Mouse (Mus musculus) cerebellum, adult 2 months (tissue): ENCODE data around the gene Lmx1b. TPM values are rescaled to one million over a fixed set of nuclear protein-coding genes. Genes with fewer than 3 reads are reported as not detected.

Experiments
- DNase-seq, 2 experiments: peaks; one replicate each; pipeline ENCODE4 v3.0.0; 2021
- H3K27ac ChIP-seq: fragments of 200-500 bp; 2 replicates; pipeline ENCODE4 v1.5.1; 2012; ENCODE audit warnings: low read length, control low read depth, inconsistent platforms; ENCODE audit not compliant: insufficient read depth
- H3K27me3 ChIP-seq: fragments of 200-500 bp; 2 replicates; pipeline ENCODE4 v1.6.1; 2012; ENCODE audit warnings: inconsistent platforms, mild to moderate bottlenecking, low read length, moderate library complexity; ENCODE audit not compliant: control insufficient read depth, insufficient read depth
- H3K4me1 ChIP-seq: fragments of 200-500 bp; 2 replicates; pipeline ENCODE4 v1.6.1; 2011; ENCODE audit warnings: low read length; ENCODE audit not compliant: control insufficient read depth, insufficient read depth
- H3K4me3 ChIP-seq: fragments of 200-500 bp; replicated peaks from 2 replicates; pipeline ENCODE3; 2011; ENCODE audit warnings: mild to moderate bottlenecking, low read depth, low read length, control low read depth; ENCODE audit not compliant: insufficient read depth
- CTCF ChIP-seq: fragments of 200-500 bp; IDR thresholded peaks from 2 replicates; pipeline ENCODE4 v1.5.1; 2011; ENCODE audit warnings: low read depth, mild to moderate bottlenecking, control low read depth, low read length, moderate library complexity, borderline replicate concordance; ENCODE audit not compliant: insufficient read depth
- POLR2A ChIP-seq: fragments of 200-500 bp; IDR thresholded peaks from 2 replicates; pipeline ENCODE4 v1.6.1; 2011; ENCODE audit warnings: low read length, control low read depth, borderline replicate concordance; ENCODE audit not compliant: insufficient read depth
- WGBS: fragments of 180-500 bp; shearing (Covaris S2); methylation state at CpG from one replicate; pipeline ENCODE4 v1.1.7; 2018; 5-methylcytosine and 5-hydroxymethylcytosine counted together
- polyA plus RNA-seq: library from polyadenylated mRNA; depleted of rRNA; stranded (reverse); fragments of >200 nt; gene quantifications from 2 replicates; pipeline ENCODE4 v1.2.3, GENCODE M21; 2012

The Lmx1b gene
- polyA plus RNA-seq, 1 experiment: 0.84 TPM

GRCm38 (mm10) chr2:33615843-33616344 lies 24.4 kb downstream of the Lmx1b start:
- Histone ChIP-seq H3K27me3 (no peaks in the 10 kb centered on the region), H3K4me1 (0 out of 2 replicates have a peak, but pooled peaks cover 3% of the 10 kb centered on the region), H3K27ac (no peak overlapping the region), H3K4me3 (peak overlapping the region; percentile 50)
- WGBS: 15% methylated on average over 17 of the region's 17 CpGs
- peak; percentile 18 to 46 for DNase-seq
- TF ChIP-seq CTCF: no peak
- TF ChIP-seq POLR2A: no peak

- H3K27ac ChIP-seq: no peak overlapping the region
- WGBS: 30% methylated on average over 18 of the region's 18 CpGs
- DNase-seq: no peak
- H3K4me3 ChIP-seq: no peak overlapping the region
- TF ChIP-seq CTCF: no peak
- no peak for TF ChIP-seq POLR2A
- H3K4me1 ChIP-seq: no peaks in the 10 kb centered on the region
- H3K27me3 ChIP-seq: no peaks in the 10 kb centered on the region; the same call in 1 of the 2 replicates
These were observed 34.6 kb downstream of the Lmx1b start for GRCm38 (mm10) chr2:33605487-33606256.

- no peak overlapping the region for H3K4me3 ChIP-seq
- 48% methylated on average over 7 of the region's 7 CpGs for WGBS
- TF ChIP-seq POLR2A: no peak
- TF ChIP-seq CTCF: no peak
- DNase-seq: no peak
- H3K4me1 ChIP-seq: no peaks in the 10 kb centered on the region
- H3K27me3 ChIP-seq: no peaks in the 10 kb centered on the region; the same call in 1 of the 2 replicates
- no peak overlapping the region for H3K27ac ChIP-seq
These were observed 35.3 kb downstream of the Lmx1b start for GRCm38 (mm10) chr2:33604846-33605486.

- no peak overlapping the region for H3K4me3 ChIP-seq
- 51% methylated on average over 6 of the region's 6 CpGs for WGBS
- TF ChIP-seq POLR2A (no peak), CTCF (no peak)
- no peaks in the 10 kb centered on the region for H3K27me3 ChIP-seq
- H3K4me1 ChIP-seq: no peaks in the 10 kb centered on the region
- DNase-seq: no peak
- no peak overlapping the region for H3K27ac ChIP-seq
These were observed 39.8 kb downstream of the Lmx1b start for GRCm38 (mm10) chr2:33600520-33600919.

GRCm38 (mm10) chr2:33597384-33597783 lies 42.9 kb downstream of the Lmx1b start:
- Histone ChIP-seq H3K4me3 (no peak overlapping the region), H3K27ac (no peak overlapping the region), H3K4me1 (no peaks in the 10 kb centered on the region), H3K27me3 (no peaks in the 10 kb centered on the region)
- TF ChIP-seq CTCF (no peak), POLR2A (no peak)
- DNase-seq: no peak
- 28% methylated on average over 4 of the region's 4 CpGs for WGBS

- WGBS: 60% methylated on average over 7 of the region's 7 CpGs
- TF ChIP-seq POLR2A (no peak), CTCF (no peak)
- Histone ChIP-seq H3K4me3 (no peak overlapping the region), H3K27me3 (no peaks in the 10 kb centered on the region), H3K27ac (no peak overlapping the region), H3K4me1 (no peaks in the 10 kb centered on the region)
- DNase-seq: no peak
These were observed 45.3 kb downstream of the Lmx1b start for GRCm38 (mm10) chr2:33595085-33595423.

- no peak for DNase-seq
- Histone ChIP-seq H3K4me1 (no peaks in the 10 kb centered on the region), H3K4me3 (no peak overlapping the region), H3K27ac (no peak overlapping the region), H3K27me3 (no peaks in the 10 kb centered on the region)
- no peak for TF ChIP-seq POLR2A
- TF ChIP-seq CTCF: no peak
- 71% methylated on average over 9 of the region's 9 CpGs for WGBS
These were observed 45.9 kb downstream of the Lmx1b start for GRCm38 (mm10) chr2:33594181-33595084.
